Mouse (Mus musculus): ENCODE data around the gene Ccdc153.

DNA sequence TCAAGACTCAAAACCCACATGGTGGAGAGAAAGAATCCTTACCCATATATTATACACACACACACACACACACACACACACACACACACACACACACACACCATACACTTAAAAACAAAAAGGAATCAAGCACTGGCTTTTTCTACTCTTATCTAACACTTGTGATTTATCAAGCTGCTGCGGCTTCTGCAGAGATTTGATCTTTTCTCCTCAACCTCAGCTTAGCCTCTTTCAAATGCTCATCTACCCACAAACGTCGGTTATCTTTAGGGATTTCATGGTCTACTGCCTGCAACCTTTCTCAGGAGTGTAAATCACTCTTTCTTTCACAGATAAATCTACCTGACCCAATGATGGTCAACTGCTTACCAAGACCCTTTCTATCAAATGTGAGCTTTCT lies 40.0 kb upstream of the Ccdc153 start:
- TF ChIP-seq CTCF (IDR thresholded peaks at IDR 0.05; ENCODE audit: insufficient read depth, low read depth, low read length) (no peak), POLR2A (IDR thresholded peaks at IDR 0.05; ENCODE audit: insufficient read depth, low read depth, low read length) (no peak)
